ENCODE assay signal across 8 mouse cellular contexts in the genomic region with DNA sequence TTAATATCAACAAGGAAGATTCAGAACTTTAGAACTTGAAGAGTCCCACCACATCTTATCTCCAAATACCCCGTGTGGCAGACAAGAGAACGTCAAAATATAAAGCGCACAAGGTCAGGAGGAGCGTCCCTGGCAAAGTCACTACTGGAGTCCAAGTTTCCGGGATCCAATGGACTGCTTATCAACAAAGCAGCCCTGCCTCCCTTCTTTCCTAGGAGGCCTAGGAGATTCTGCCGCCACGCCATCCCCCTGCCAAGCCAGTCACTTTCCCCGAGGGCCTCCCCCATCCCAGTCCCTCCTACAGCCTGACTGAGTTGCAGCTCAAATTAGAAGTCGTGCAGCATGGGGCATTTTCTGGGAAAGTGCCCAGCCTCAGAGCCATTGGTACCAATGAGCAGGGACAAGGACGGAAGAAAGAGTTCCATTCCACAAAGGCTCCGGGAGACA. TPM values are rescaled to one million over a fixed set of nuclear protein-coding genes. Genes with fewer than 3 reads are reported as not detected.
DNase-seq lines count a peak whose midpoint lies in the region; ATAC-seq and TF ChIP-seq lines count a peak whose summit lies in the region.

No protein-coding gene starts in this region.

- H3K9me3 ChIP-seq in kidney, embryonic 14.5 days (ENCODE audit: control insufficient read depth, low read length): no peaks in the 10 kb centered on the region
- H3K9me3 ChIP-seq in liver, embryonic 13.5 days (replicated peaks): no peaks in the 10 kb centered on the region

- peak overlapping the region; percentile 83 for H3K4me3 ChIP-seq in cortical plate, adult 2 months (ENCODE audit: insufficient read depth, low read length)
- peak overlapping the region; percentile 60 for H3K4me3 ChIP-seq in kidney, embryonic 14.5 days (ENCODE audit: low read length)
- H3K4me3 ChIP-seq in liver, embryonic 13.5 days (replicated peaks): peak overlapping the region; percentile 81

- TF ChIP-seq CTCF in cortical plate, adult 2 months (IDR thresholded peaks at IDR 0.05; ENCODE audit: extremely low read depth, insufficient read depth, low read length): no peak

- H3K36me3 ChIP-seq in kidney, embryonic 14.5 days (ENCODE audit: control insufficient read depth, insufficient read depth, low read length): no peaks in the 10 kb centered on the region
- H3K36me3 ChIP-seq in liver, embryonic 13.5 days: no peaks in the 10 kb centered on the region

- H3K4me2 ChIP-seq in kidney, embryonic 14.5 days (replicated peaks; ENCODE audit: low read depth, low read length): peak overlapping the region; percentile 58
- H3K4me2 ChIP-seq in liver, embryonic 13.5 days: peak overlapping the region; percentile 93

- DNase-seq in left cerebral cortex, adult 18-20 months (ENCODE audit: low spot score in 2 of 2): peak; percentile 58 to 70
- DNase-seq in left cerebral cortex, adult 11 months (ENCODE audit: low spot score): no peak
- peak; percentile 44 for DNase-seq in heart, adult 8-10 months (ENCODE audit: low spot score)
- peak; percentile 6 for DNase-seq in liver, embryonic 13.5 days
- DNase-seq in ovary, adult 18-20 months (ENCODE audit: low spot score): peak; percentile 42
- DNase-seq in embryo, embryonic 10 days (ENCODE audit: low spot score): no peak

- ATAC-seq in kidney, embryonic 14.5 days (ENCODE audit: low FRiP score, low TSS enrichment): no peak
- ATAC-seq in liver, embryonic 13.5 days (ENCODE audit: low read depth): no peak

- peak overlapping the region; percentile 65 for H3K9ac ChIP-seq in kidney, embryonic 14.5 days (ENCODE audit: low read depth, low read length)
- H3K9ac ChIP-seq in liver, embryonic 13.5 days: peak overlapping the region; percentile 87

- 23% methylated on average over 11 of the region's 11 CpGs for WGBS in kidney, embryonic 14.5 days
- 12% methylated on average over 11 of the region's 11 CpGs for WGBS in liver, embryonic 13.5 days (ENCODE audit: insufficient replicate concordance)

- H3K27ac ChIP-seq in cortical plate, adult 2 months (ENCODE audit: insufficient read depth, low read length): peak overlapping the region; percentile 56
- H3K27ac ChIP-seq in kidney, embryonic 14.5 days (ENCODE audit: low read depth, low read length): no peak overlapping the region; the same call in 1 of the 2 replicates
- peak overlapping the region; percentile 84 for H3K27ac ChIP-seq in liver, embryonic 13.5 days

- peak; percentile 16; the same call in 1 of the 2 replicates for TF ChIP-seq POLR2A in cortical plate, adult 2 months (IDR thresholded peaks at IDR 0.05; ENCODE audit: extremely low read depth, insufficient read depth, low read length)

- peaks cover 4% of the 10 kb centered on the region for H3K4me1 ChIP-seq in cortical plate, adult 2 months (ENCODE audit: control insufficient read depth, insufficient read depth, low read length)
- H3K4me1 ChIP-seq in kidney, embryonic 14.5 days (ENCODE audit: control insufficient read depth, insufficient read depth, low read length): peaks cover 6% of the 10 kb centered on the region; the same call in 1 of the 2 replicates
- H3K4me1 ChIP-seq in liver, embryonic 13.5 days (replicated peaks): peaks cover 50% of the 10 kb centered on the region

- no peaks in the 10 kb centered on the region for H3K27me3 ChIP-seq in kidney, embryonic 14.5 days (ENCODE audit: control insufficient read depth, insufficient read depth, low read length)
- no peaks in the 10 kb centered on the region for H3K27me3 ChIP-seq in liver, embryonic 13.5 days

RNA-seq across cellular contexts. Expression of a gene that starts 0.8 kb away (rescaled TPM):
- 100 to 1,000 TPM; 218 to 221 TPM for total RNA-seq in left cerebral cortex, adult 18-20 months (2021)
- 204 and 213 TPM in 2 replicates for polyA plus RNA-seq in cortical plate, adult 2 months (2012; rRNA removed)
- total RNA-seq in heart, adult 8-10 months (2022): 100 to 1,000 TPM; 121 to 134 (median 127) TPM
- polyA plus RNA-seq in kidney, embryonic 14.5 days (2014; fragmentation: Nextera tagmentation; extraction: Ambion mirVana): 11.3 and 19.3 TPM in 2 replicates
- 4.6 and 5.1 TPM in 2 replicates for polyA plus RNA-seq in liver, embryonic 13.5 days (2015; fragmentation: Nextera tagmentation; extraction: Ambion mirVana)

RNA-seq across cellular contexts. Expression of a gene that starts 1.2 kb away (rescaled TPM):
- total RNA-seq in left cerebral cortex, adult 18-20 months (2021): 10 to 100 TPM; 10.4 to 11.8 TPM
- 14.2 and 17.3 TPM in 2 replicates for polyA plus RNA-seq in cortical plate, adult 2 months (2012; rRNA removed)
- total RNA-seq in heart, adult 8-10 months (2022): 1 to 10 TPM; 2.3 to 3.4 (median 2.7) TPM
- 1.3 and 1.5 TPM in 2 replicates for polyA plus RNA-seq in kidney, embryonic 14.5 days (2014; fragmentation: Nextera tagmentation; extraction: Ambion mirVana)
- 0.33 and 0.56 TPM in 2 replicates for polyA plus RNA-seq in liver, embryonic 13.5 days (2015; fragmentation: Nextera tagmentation; extraction: Ambion mirVana)

Comparison
In these comparisons a context has a peak if more than half of its experiments do, and no peak if none do; other contexts are left out.
1. DNase-seq: peak in left cerebral cortex, adult 18-20 months (2 of 2), heart, adult 8-10 months (single experiment), liver, embryonic 13.5 days (single experiment) and ovary, adult 18-20 months (single experiment); none in left cerebral cortex, adult 11 months (single experiment) and embryo, embryonic 10 days (single experiment).
2. RNA of a gene that starts 0.8 kb away (polyA plus RNA-seq): 204 to 213 TPM in cortical plate, adult 2 months; 11.3 to 19.3 TPM in kidney, embryonic 14.5 days and 4.6 to 5.1 TPM in liver, embryonic 13.5 days; every median in the first group is over 10 times any median in the second.
3. Peak in every context shown above with its lines, with median percentiles within 50 percentile points of each other: H3K4me3 ChIP-seq.